Mouse (Mus musculus): ENCODE data around the gene Gabra4. TPM values are rescaled to one million over a fixed set of nuclear protein-coding genes. Genes with fewer than 3 reads are reported as not detected.
"Not testable (repeated sequence)": the region's sequence is repeated elsewhere in the genome, so short reads cannot be mapped to it uniquely, and the experiment has no call there.

Gene Gabra4
- polyA plus RNA-seq, 1 experiment, result not detected

DNA sequence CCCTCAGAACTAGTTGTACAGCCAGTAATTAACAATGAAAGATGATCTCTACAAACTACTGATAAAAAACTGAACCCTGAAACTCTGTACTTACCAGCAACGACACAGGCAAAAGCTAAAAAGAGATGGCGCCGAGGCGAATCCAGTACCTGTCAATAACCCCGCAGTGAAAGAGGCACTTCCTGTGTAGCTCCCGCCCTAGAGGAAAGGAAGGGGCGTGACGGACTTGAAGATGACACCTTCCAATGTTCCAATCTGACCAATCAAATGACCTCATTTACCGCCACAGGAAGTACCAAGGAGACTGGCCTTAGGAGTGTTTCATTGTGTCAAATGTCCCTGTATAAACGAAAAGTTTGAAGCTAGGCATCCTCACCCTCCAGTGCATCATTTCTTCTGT is 110.0 kb downstream of the Gabra4 start, which contains the start of gene Cox7b2:
TSS of gene Cox7b2 (minus strand) at position 127 of the 400 bp plus-strand sequence.
- no peaks in the 10 kb centered on the region for H3K36me3 ChIP-seq (replicated peaks; ENCODE audit: low read length)
- H3K4me3 ChIP-seq (replicated peaks), result no peak within 1 kb of the TSS
- H3K4me1 ChIP-seq, result no peaks in the 10 kb centered on the region
- 0 out of 2 replicates have a peak, but pooled peaks cover 6% of the 10 kb centered on the region for H3K9me3 ChIP-seq
- no peaks in the 10 kb centered on the region for H3K27me3 ChIP-seq (replicated peaks)
- TF ChIP-seq FLI1 (IDR thresholded peaks at IDR 0.05; ENCODE audit: low read length) (no peak), GATA1 (IDR thresholded peaks at IDR 0.05; ENCODE audit: borderline replicate concordance, low read length) (no peak)

DNA sequence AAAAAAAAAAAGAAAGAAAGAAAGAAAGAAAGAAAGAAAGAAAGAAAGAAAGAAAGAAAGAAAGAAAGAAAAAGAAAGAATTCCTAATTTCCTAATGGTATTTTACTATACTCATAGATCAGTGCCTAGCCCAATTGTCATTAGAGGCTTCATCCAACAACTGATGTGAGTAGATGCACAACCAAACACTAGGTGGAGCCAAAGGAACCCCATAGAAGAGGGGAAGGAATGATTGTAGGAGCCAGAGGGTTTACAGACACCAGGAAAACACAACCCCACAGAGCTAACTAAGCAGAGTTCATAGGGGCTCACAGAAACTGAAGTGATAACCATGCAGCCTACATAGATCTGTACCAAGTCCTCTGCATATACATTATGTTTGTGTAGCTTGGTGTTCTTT is 112.6 kb downstream of the Gabra4 start:
- TF ChIP-seq FLI1 (IDR thresholded peaks at IDR 0.05; ENCODE audit: low read length) (no peak), GATA1 (IDR thresholded peaks at IDR 0.05; ENCODE audit: borderline replicate concordance, low read length) (no peak)
- Histone ChIP-seq H3K4me1 (no peaks in the 10 kb centered on the region), H3K4me3 (replicated peaks) (no peak overlapping the region), H3K36me3 (replicated peaks; ENCODE audit: low read length) (no peaks in the 10 kb centered on the region), H3K27me3 (replicated peaks) (no peaks in the 10 kb centered on the region), H3K9me3 (0 out of 2 replicates have a peak, but pooled peaks cover 6% of the 10 kb centered on the region)

DNA sequence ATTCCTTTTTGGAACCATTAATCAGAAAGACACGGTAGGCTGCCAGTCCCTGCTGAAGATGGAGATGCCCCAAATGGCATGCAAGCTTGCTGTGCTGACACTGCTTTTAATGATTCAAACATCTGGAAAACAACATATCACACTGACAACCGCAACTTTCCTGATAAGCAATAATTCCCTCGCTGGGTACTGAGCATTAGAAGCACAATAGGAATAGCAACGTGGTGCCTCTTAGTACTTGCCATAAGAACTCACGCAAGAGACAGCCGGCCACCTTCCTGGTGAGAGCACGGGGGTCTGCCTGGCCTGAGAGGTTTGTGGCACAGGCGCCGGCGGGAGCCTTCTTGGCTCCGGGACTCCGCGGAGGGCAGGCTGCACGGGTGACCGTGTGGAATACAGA is 132.6 kb downstream of the Gabra4 start:
- H3K4me1 ChIP-seq; H3K9me3 ChIP-seq; H3K36me3 ChIP-seq (replicated peaks; ENCODE audit: low read length); H3K4me3 ChIP-seq (replicated peaks); H3K27me3 ChIP-seq (replicated peaks): not testable (repeated sequence)

Other genes with a start within 250 kb of the Gabra4 start
- gene Cox7b2, start 110.1 kb downstream of the Gabra4 start, polyA plus RNA-seq (2012; ENCODE audit: insufficient read depth, low replicate concordance), result not detected in 2 replicates
- not detected in 2 replicates for gene Gabrb1, start 195 bp downstream of the Gabra4 start, polyA plus RNA-seq (2012; ENCODE audit: insufficient read depth, low replicate concordance)

Measured in megakaryocyte, embryonic 14.5 days (primary cell).